Mouse (Mus musculus): ENCODE data around the gene Olfr1291-ps1. TPM values are rescaled to one million over a fixed set of nuclear protein-coding genes. Genes with fewer than 3 reads are reported as not detected.

Gene Olfr1291-ps1
- total RNA-seq (2021), result not detected
- long read RNA-seq, experiment 1, result 0 reads
- long read RNA-seq, experiment 2, result 0 reads

- no peak for DNase-seq
Observed at GRCm38 (mm10) chr2:111496880-111497279, at the start of gene Olfr1291-ps1. Gene Olfr1291-ps1, plus strand, starts transcription at chr2:111497180.

- DNase-seq, result no peak
Observed at GRCm38 (mm10) chr2:111448842-111449241, 48.1 kb upstream of the Olfr1291-ps1 start, which contains the start of gene Olfr1287. Gene Olfr1287, plus strand, starts transcription at chr2:111449142.

- no peak for DNase-seq
Observed at GRCm38 (mm10) chr2:111473801-111474200, 23.2 kb upstream of the Olfr1291-ps1 start, which contains the start of gene Olfr1288. Gene Olfr1288, plus strand, starts transcription at chr2:111474101.

GRCm38 (mm10) chr2:111480519-111480918 is 16.5 kb upstream of the Olfr1291-ps1 start, which contains the start of gene Olfr1289:
Gene Olfr1289, plus strand, starts transcription at chr2:111480819.
- DNase-seq, result no peak

- DNase-seq, result no peak
Observed at GRCm38 (mm10) chr2:111493729-111494128, 3.3 kb upstream of the Olfr1291-ps1 start, which contains the start of gene Olfr1290. Gene Olfr1290, minus strand, starts transcription at chr2:111493829.

GRCm38 (mm10) chr2:111517451-111517850 is 20.5 kb downstream of the Olfr1291-ps1 start:
- DNase-seq, result no peak

- no peak for DNase-seq
Observed at GRCm38 (mm10) chr2:111524903-111525302, 27.9 kb downstream of the Olfr1291-ps1 start, which contains the start of gene Olfr1293-ps. Gene Olfr1293-ps, plus strand, starts transcription at chr2:111525203.

- DNase-seq, result no peak
Observed at GRCm38 (mm10) chr2:111540191-111540590, 43.2 kb downstream of the Olfr1291-ps1 start, which contains the start of gene Olfr1294. Gene Olfr1294, minus strand, starts transcription at chr2:111540291.

Other genes starting within 250 kb of the Olfr1291-ps1 start
- not detected for gene Olfr1276, start 242.7 kb upstream of the Olfr1291-ps1 start, total RNA-seq (2021)
- gene Olfr1277, start 223.1 kb upstream of the Olfr1291-ps1 start, total RNA-seq (2021), result not detected
- not detected for gene Olfr1278, start 207.0 kb upstream of the Olfr1291-ps1 start, total RNA-seq (2021)
- not detected for gene Olfr1279, start 196.5 kb upstream of the Olfr1291-ps1 start, total RNA-seq (2021)
- not detected for gene Olfr1280, start 183.2 kb upstream of the Olfr1291-ps1 start, total RNA-seq (2021)
- not detected for gene Olfr1281, start 170.7 kb upstream of the Olfr1291-ps1 start, total RNA-seq (2021)
- not detected for gene Olfr1282, start 161.1 kb upstream of the Olfr1291-ps1 start, total RNA-seq (2021)
- not detected for gene Olfr1283, start 130.4 kb upstream of the Olfr1291-ps1 start, total RNA-seq (2021)
- not detected for gene Olfr1284, start 121.7 kb upstream of the Olfr1291-ps1 start, total RNA-seq (2021)
- gene Olfr1286, start 74.1 kb upstream of the Olfr1291-ps1 start, total RNA-seq (2021), result not detected
- gene Olfr1287, start 48.0 kb upstream of the Olfr1291-ps1 start, total RNA-seq (2021), result not detected
- not detected for gene Olfr1288, start 23.1 kb upstream of the Olfr1291-ps1 start, total RNA-seq (2021)
- gene Olfr1289, start 16.4 kb upstream of the Olfr1291-ps1 start, total RNA-seq (2021), result not detected
- gene Olfr1290, start 3.4 kb upstream of the Olfr1291-ps1 start, total RNA-seq (2021), result not detected
- not detected for gene Olfr1293-ps, start 28.0 kb downstream of the Olfr1291-ps1 start, total RNA-seq (2021)
- not detected for gene Olfr1294, start 43.1 kb downstream of the Olfr1291-ps1 start, total RNA-seq (2021)
- gene Olfr1295, start 72.5 kb downstream of the Olfr1291-ps1 start, total RNA-seq (2021), result not detected
- gene Olfr1297, start 129.3 kb downstream of the Olfr1291-ps1 start, total RNA-seq (2021), result not detected
- not detected for gene Olfr1298, start 152.0 kb downstream of the Olfr1291-ps1 start, total RNA-seq (2021)
- gene Olfr1299, start 164.2 kb downstream of the Olfr1291-ps1 start, total RNA-seq (2021), result not detected